Mouse (Mus musculus) thymus, adult 18-20 months (tissue): Measurements from ENCODE around the gene Pld4.
"Not testable (repeated sequence)": the region's sequence is repeated elsewhere in the genome, so short reads cannot be mapped to it uniquely, and the experiment has no call there.

Experiments used
- DNase-seq, 2 experiments: peaks; one replicate each; pipeline ENCODE4 v3.0.0; 2022; ENCODE audit warnings: mixed read lengths in 2 of 2

Gene Pld4

DNA sequence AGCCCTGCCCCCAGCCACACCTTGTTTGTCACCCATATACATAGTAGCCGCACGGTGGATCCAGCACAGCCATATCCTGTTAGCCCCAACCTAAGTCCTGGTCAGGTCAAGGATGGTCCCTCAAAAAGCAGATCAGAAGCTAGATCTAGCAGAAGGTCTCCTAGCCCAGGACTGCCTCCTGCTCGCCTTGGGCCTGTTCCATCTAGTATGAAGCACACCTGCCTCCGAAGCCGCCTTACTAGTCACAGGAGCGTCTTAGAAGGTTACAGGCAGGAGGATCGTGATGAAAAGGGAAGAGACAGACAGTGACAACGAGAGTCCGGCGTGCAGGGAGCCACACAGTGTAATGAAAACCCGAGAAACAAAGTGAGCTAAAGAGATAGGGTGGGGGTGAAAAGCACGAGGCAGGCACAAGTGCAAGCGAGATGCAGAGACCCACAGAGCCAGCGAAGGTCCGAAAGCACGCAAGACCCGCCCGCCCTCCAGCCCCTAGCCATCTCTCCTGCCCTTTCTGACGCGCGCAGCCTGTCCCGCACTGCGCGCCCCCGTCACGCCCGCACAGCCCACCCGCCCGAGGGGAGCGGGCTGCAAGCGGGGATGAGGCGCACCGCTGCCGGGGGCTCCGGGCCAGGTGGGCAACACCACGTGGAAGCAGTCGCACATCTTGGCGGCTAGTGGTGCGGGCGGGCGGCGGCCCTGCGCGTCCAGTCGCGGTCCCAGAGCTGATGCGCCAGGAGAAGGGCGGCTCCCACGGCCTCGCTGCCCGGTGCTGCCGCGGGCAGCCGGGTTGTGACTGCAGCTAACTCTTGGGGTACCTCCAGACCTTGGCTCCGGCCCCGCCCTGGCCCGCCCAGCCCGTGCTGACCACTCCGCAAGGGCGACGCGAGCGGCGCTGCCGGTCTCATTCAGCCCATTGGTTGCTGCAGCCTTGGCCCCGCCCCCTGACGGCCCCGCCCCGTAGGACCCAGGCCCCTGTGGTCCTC, 41.7 kb downstream of the Pld4 start, which contains the start of gene Ahnak2:
TSS of gene Ahnak2 (minus strand) at position 794 of the 983 bp plus-strand sequence.
- no peak for DNase-seq

DNA sequence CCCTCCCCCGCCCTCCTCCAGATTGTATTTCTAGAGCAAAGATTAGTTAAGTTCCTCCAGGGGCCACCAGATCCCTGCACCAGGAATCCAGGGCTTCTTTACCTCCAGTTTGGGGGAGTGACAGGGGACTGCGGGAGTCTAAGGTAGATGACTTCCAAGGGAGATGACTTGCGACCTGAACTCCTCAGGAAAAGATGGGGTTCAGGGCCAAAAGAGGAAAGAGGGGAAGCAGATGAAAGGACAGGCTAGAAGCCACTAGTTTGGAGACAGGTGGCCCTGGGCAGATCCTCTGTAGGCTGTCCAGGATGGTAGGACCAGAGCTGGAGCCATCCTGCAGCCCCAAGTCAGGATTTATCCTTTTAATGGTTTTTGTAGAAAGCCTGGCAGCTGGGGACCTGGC, 42.5 kb downstream of the Pld4 start:
- DNase-seq, result no peak

DNA sequence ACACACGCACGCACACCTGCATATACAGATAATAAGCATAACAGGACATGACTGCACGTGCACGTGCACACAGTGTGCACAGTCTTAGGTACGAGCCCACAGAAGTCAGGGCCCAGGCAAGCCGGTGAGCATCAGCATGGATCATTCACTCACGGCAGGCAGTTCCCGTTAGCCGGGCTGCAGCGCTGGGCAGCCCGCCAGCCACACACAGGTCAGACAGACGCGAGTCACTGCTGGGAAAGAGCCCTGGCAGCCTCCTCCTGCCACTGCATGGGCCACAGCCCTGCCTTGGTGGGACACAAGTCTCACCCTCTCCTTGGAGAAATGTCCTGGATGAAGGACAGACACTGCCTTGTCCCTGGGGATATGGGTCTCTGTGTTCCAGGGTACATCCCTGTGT, 43.6 kb downstream of the Pld4 start:
- DNase-seq, result no peak

DNA sequence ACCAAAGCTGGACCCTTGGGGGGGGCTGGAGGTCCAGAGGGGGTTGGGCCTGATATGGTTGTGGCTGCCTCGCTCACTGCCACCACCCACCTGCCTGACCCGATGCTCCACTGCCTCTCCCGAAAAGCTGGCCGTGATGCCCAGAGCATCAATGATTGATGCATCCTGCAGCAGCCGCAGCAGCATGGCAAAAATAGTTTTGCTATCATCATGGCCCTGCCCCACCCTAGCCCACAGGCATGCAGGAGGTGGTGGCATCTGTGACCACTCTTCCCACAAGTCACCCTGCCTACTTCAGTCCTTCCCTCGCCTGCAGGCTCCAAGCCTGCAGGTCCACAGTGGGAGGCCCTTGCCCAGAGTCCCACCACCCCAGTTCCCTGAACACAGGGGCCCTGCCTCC, 45.6 kb downstream of the Pld4 start:
- DNase-seq, result no peak

DNA sequence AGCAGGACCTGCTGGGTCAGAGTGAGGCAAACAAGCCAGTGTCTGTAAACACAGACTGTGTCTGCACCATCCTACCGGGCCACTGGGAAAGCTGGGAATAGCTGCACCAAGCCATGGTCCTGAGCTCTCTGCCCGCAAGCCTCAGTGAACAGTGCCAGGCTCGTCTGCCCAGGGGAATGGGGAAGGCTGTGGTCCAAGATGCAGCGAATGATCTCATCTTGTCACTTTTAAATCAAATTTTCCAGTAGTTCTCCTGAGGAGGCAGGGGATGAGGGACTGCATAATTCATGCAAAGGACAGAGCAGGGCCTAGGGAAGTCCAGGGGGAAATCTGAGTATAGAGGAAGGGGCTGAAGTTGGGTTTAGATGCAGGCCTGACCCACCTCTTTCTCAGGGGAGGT, 47.3 kb downstream of the Pld4 start:
- no peak for DNase-seq

DNA sequence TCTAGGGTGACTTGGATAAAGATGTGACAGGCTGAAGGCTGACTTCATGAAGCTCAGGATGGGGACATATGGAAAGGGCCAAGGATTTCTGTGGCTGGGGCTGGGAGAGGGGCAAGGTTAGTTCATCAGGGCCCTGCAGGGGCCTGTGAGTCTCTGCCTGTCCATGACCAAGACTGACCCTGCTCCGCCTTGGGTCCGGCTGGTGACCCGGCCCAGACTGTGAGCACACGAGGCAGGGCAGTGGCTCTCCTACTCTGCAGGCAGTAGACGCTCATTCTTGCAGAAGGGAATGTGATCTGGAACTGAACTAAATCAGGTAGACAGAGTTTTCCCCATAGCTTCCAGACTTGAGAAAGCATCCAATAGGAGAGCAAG, 47.7 kb downstream of the Pld4 start:
- DNase-seq, result no peak

DNA sequence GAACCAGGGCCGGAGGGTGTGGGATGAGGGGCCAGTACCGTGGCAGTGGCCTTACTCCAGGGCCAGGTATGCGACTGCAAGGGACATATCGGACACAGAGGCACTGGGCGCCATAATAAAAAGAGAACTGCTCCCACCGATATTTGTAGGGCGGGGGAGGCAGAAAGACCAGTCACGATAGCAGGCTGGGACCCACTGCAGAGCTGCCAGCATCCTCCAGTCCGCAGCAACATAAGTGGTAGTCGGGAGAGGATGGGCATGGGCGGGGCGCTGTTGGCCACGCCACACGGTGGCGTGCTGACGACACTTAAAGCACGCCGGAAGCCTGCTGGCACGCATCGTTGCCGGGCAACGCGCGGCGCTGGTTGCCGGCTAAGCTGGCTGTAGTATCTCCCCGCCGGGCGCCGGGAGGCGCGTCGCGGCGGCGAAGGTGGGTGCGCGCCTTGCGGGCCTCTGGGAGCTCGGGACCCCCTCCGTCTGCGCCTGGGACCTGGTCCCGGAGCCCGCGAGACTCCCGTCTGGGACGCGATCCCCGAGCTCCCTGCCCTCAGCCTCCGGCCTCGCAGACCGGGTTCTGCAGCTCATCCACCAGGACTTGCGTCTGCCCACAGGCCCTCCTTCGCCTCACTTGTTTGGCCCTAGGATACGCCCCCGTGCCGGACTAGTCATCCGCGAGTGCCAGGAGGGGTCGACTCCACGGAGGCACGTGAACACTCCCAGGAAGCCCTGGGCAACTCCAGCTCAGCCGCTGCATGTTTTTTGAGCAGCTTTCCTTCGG, 48.3 kb downstream of the Pld4 start, which contains the start of gene Clba1:
TSS of gene Clba1 (plus strand) at position 351 of the 778 bp plus-strand sequence.
- peak; percentile 80 to 83 for DNase-seq

DNA sequence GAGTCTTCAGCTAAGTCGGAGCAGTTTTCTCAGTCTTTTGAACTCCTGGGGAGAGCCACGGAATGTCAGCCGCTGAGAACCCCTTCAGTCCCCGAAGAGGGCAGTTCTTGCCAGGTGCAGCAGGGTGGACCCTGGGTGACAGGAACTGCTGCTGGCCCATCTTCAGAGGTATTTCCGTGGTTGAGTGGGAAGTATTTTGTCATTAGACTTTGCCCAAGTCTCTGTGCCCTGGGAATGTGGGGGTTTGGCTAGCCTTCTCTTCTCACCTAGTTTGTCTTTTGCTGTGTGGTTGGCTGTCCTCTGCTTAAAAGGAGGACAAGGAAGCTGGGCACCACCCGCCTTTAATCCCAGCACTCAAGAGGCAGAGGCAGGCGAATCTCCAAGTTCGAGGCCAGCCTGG, 49.2 kb downstream of the Pld4 start:
- no peak for DNase-seq

DNA sequence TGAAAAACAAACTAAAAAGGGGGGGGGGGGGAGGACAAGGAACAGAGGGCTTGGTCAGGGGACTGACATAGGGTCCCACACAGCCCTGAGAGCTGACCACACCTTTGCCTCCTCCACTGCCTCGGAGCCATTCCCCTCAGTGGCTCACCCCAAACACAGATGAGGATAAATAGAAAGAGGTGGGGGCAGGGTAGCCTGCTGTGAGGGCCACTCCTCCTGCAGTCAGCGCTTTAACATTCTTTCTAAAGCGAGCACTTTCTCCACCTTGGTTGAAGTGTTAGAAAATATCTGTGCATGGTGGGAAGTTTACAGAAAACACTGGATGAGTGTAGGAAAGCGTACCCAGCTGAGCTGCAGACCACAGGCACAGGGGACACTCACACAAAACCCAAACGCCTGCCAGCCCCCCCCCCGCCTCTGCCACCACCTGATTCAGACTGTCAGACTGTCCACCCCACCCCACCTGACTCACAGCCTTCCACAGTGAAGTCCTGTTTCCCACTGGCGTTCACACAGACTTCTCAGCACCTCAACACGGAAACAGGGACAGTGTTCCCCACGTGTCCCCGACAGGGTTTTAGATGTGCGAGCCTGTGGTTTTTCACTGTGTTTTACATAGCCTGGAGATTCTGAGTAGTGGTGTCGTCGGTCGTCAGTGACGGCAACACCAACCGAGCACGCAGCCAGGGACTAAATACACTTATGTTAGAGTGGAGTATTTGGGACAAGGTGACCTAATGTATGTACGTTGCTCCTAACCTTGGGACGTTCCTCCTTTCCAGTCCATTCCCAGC, 49.8 kb downstream of the Pld4 start:
- DNase-seq, result no peak

DNA sequence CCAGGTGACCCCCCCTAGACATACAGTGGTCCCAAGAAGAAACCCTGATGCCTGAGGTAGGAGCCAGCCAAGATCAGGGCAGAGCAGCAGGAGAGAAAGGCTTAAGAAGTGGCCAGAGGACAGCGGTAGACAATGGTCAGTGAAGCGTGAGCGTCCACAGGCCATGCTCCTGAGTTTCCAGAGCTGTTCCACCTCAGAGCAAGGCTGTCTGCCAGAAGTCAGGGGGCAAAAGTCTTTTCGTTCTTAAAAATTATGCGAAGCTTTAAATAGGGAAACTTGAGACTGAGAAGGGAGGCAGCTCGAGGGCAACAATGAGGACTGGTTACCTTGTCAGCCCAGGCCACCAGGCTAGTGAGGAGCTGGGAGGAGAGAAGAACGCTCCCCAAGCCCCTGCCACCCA, 52.9 kb downstream of the Pld4 start:
- DNase-seq, result no peak

DNA sequence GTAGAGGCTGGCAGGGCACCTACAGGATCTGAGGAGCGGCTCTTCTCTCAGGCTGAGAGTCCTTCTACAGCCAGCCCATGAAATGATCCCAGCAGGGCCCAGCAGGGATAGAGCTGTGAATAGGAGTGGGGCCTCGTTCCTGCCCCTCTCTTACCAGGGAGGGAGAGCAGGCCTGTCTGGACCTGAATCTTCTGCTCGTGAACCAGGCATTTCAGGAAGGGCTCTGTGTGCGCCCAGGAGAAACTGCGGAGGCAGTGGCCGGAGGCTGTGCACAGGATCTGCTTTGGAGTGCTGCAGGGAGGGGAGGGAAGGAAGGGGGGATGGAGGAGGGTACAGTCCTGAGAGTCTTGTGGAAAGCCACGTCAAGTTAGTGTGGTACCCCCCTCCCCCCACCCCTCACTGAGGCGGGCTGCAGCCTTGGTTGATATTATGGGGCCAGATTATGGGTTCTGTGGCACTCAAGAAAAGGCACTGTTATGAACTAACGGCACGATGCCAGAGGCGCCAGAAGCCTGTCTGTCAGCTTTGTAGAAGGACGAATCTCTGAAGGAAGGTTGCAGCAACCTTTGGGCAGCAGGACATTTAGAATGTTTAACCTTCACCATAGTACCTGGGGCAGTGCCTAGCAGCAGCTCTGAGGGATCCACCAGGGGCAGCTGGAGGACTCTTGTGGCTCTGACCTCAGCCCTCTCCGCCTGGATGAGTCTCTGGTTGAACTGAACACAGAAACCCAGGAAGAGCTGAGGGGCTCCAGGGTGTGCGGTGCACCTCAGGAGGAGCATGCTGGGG, 54.4 kb downstream of the Pld4 start:
- no peak for DNase-seq

DNA sequence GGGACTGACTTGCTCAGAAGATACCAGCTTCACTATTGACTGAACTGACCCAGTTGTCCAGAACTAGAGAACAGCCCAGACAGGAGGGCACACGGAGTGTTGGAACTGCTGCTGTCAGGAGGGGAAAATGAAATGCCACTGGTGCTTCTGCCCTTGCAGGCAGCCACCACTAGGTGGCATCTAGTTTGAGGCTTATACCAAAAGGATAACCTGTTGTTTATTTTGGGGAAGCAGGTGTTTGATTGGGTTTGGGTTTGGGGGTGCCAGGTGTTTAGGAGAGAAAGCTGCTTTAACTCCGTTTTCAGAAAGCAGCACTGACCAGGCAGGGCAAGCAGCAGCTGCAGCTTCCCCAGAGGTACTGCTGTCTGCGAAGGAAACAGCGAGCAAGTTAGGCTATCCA, 55.8 kb downstream of the Pld4 start:
- peak; percentile 63 to 73 for DNase-seq

DNA sequence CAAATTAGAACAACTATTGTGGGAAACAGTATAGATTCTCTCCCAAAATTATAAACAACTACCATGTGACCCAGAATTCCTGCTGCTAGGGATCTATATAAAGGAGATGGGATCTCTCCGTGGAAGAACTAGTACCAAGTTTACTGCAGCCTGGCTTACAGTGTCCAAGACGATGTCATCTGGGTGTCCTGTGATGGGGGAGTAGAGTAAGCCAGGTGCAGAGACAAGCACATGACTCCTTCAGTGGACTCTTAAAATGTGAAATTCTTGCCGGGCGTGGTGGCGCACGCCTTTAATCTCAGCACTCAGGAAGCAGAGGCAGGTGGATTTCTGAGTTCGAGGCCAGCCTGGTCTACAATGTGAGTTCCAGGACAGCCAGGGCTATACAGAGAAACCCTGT, 56.4 kb downstream of the Pld4 start:
- DNase-seq, result not testable (repeated sequence)
